Mouse (Mus musculus): ENCODE measurements around the gene Lrrn2. TPM values are rescaled to one million over a fixed set of nuclear protein-coding genes. Genes with fewer than 3 reads are reported as not detected.
"Not testable (repeated sequence)": the region's sequence is repeated elsewhere in the genome, so short reads cannot be mapped to it uniquely, and the experiment has no call there.

The Lrrn2 gene
- polyA plus RNA-seq, 1 experiment: not detected

GRCm38 (mm10) chr1:132982728-132983127 lies 102.7 kb downstream of the Lrrn2 start:
- Histone ChIP-seq H3K27ac (ENCODE audit: control insufficient read depth, insufficient read depth, low read depth, low read length, poor library complexity) (no peak overlapping the region), H3K4me3 (replicated peaks; ENCODE audit: control insufficient read depth, low read depth, low read length) (no peak overlapping the region), H3K4me1 (ENCODE audit: control insufficient read depth, insufficient read depth, low read length) (no peaks in the 10 kb centered on the region)
- peak; percentile 65 for TF ChIP-seq CTCF (IDR thresholded peaks at IDR 0.05; ENCODE audit: control insufficient read depth, insufficient read depth, low read length)
- TF ChIP-seq POLR2A (IDR thresholded peaks at IDR 0.05; ENCODE audit: borderline replicate concordance, control insufficient read depth, low read depth, low read length): no peak
- 72% methylated on average over 7 of the region's 7 CpGs for WGBS

DNA sequence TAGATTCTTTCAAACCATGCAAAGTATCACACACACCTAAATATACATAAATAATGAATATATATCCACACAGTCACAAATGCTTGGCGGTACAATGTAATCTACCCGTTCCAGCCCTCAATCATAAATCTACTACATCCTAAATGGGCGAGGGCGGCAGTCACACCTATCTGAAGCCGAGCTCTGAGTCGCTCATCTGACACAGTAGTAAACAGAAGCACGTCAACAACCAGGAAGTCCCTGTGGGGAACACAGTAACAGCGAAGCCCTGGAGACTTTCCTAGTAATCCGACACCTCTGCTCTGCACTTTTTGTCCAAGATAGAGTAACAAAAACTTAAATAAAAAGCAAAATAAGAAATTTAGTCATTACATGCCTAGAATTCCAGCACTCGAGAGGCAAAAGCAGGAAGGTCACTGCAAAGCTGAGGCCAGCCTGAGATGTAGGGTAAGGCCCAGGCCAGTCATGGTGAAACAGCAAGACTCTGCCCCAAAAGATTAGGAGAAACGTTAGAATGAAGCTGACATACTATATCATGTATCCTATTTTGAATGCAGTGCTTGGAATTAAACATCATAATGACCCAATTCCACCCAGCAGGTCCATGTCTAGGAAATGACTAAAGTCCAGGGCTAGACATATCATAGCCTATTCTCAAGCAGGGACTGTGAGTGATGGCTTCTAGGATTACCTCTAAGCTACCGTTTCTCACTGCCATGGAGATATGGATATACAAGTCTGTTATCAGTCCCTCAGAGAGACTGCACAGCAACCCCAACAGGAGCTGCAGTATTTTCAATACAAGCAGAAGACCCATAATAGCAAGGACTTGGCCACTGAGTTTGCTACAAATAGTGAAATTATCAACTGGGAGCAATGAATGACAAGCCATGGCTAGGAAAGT lies 108.7 kb downstream of the Lrrn2 start:
- 73% methylated on average over 12 of the region's 12 CpGs for WGBS
- not testable (repeated sequence) for H3K27ac ChIP-seq (ENCODE audit: control insufficient read depth, insufficient read depth, low read depth, low read length, poor library complexity); H3K4me3 ChIP-seq (replicated peaks; ENCODE audit: control insufficient read depth, low read depth, low read length); H3K4me1 ChIP-seq (ENCODE audit: control insufficient read depth, insufficient read depth, low read length)

Other genes with a start within 250 kb of the Lrrn2 start
- gene Nfasc, start 138.5 kb upstream of the Lrrn2 start, polyA plus RNA-seq (2011; ENCODE audit: insufficient read depth, insufficient read length, low replicate concordance, missing spikeins): 0.25 and 0.75 TPM in 2 replicates
- gene Mdm4, start 150.3 kb downstream of the Lrrn2 start, polyA plus RNA-seq (2011; ENCODE audit: insufficient read depth, insufficient read length, low replicate concordance, missing spikeins): 33.1 and 66.0 TPM in 2 replicates
- 6.6 and 17.9 TPM in 2 replicates for gene Pik3c2b, start 165.4 kb downstream of the Lrrn2 start, polyA plus RNA-seq (2011; ENCODE audit: insufficient read depth, insufficient read length, low replicate concordance, missing spikeins)